Mouse (Mus musculus): Measurements from ENCODE around the gene Mkln1. TPM values are rescaled to one million over a fixed set of nuclear protein-coding genes. Genes with fewer than 3 reads are reported as not detected.

Gene Mkln1
- total and polyA plus RNA-seq, 3 experiments = 34.5 to 192 (median 155) TPM

DNA sequence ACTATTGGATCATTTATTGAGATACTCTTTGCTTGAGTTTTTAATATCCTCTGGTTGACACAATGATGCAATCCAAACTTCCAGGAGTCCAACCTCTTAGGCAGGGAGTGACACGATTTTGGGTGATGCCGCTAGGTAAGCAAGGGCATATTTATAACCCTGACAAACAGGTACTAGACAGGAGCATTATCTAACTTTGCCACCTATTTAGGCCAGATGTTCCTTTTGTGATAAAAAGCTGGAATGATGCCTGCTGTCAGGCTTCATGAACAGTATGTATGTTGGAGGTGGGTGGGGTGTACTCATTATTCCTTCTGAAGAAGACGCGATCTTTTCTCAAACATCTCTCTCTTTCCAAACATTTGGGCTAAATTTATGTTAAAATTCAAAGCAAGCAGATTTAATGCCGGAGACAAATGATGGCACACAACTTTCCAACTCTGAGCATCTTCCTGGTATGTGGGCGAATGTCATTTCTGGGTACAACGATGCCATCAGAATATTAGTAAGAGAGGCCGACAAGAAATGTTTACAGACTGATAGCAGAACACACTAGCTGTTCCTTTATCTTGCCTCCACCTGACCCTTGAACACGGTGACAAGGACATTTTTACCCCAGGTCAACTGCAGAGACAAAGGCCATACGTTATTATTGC is 632 bp upstream of the Mkln1 start:
- no peak for DNase-seq

DNA sequence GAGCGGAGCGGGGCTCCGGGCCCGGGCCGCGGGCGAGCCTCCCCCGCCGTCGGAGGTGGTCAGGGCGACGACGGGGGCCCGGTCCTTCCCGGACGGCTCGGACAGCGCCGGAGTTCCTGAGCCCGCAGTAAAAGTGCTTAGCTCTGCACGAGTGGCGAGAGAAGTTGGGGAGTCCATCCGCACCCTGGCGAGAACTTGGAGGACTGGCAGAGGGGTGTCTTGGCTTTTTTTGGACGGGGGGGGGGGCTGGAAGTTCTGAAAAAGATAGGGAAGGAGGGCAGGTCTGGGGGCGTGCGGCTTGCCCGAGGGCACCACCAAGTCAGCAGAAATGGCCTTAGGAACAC is 643 bp downstream of the Mkln1 start:
- DNase-seq = no peak

DNA sequence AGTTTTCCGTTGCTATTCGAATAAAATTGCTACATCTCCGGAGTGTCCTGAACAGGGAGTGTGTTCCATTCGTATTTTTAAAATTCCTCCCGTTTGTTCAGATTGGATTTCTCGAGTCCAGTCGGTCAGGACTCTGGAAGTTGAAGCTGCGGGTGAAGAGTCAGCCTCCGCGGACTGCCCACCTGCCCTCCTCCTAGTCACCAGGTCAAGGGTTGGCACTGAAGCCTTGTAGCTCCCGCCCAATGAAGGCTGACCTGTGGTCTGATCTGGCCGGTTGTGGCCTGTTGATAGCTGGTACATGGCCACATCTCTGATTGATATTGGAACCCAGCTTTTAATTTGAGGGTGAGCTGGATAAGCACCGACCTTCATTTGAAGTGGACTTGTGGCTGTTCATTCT is 1.0 kb downstream of the Mkln1 start:
- DNase-seq = peak; percentile 70

DNA sequence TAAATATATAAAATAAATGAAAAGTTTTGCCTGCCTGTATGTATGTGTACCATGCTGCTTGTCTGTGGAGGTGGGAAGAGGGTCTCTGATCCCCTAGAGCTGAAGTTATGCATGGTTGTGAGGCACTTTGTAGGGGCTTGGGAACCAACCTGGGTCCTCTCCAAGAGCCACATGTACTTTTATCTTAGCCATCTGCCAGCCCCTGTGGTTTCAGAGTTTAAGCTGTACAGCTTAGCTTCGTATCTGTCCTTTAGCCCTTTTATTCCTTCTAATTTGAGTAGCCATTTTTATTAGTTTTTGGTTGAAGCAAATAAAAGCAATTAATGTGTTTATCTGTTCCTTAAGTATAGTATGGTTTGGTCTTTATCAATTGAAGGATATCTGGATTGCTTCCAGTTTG is 12.5 kb downstream of the Mkln1 start:
- DNase-seq = no peak

DNA sequence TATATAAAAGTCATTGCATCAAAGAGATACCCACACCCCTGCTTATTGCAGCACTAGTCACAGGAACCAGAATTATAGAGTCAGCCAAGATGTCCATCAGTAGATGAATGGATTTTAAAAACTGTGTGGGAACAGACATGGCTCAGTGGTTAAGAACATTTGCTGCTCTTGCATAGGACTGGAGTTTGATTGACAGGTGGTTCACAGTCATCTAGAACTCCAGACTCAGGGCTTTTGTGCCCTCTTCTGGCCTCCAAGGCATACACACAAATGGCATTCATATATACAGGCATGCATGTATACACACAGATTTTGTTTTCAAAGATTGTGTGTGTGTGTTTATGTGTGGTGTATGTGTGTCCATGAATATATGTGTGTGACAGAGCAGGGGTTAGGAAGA is 14.0 kb downstream of the Mkln1 start:
- DNase-seq = no peak

DNA sequence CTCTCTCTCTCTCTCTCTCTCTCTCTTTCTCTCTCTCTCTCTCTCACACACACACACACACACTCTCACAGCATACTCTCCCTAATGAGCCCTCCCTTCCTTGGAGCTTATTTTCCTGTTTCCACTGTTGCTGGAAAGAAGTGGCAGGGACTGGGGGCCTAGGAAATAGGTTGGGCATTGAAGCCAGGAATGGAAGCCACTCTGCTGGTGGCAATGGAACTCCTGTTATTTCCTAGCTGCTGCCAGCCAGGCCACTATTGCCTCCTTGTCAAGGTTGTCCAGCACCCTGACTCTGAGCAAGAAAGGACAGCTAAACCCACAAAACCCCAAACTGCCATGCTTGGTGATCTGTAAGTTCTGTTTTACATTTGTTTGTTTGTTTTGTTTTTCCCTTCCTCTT is 15.0 kb downstream of the Mkln1 start:
- DNase-seq = no peak

DNA sequence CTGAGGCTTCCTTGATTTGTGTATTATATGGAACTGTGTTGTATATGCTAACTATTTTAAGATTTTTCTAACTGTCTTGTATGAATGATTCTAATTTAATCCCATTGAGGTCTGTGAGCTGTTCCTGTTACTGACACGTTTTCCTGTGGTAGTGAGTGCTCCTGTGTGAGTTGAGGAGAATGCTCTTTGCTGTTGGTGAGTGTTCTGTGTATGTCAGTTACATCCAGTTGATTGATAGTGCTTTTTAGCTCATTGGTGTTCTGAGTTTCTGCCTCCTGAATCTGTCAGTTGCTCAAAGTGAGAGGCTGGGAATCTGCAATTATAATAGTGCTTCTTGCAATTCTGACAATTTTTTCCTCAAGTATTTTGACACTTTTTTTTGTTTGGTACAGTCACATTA is 15.8 kb downstream of the Mkln1 start:
- no peak for DNase-seq

DNA sequence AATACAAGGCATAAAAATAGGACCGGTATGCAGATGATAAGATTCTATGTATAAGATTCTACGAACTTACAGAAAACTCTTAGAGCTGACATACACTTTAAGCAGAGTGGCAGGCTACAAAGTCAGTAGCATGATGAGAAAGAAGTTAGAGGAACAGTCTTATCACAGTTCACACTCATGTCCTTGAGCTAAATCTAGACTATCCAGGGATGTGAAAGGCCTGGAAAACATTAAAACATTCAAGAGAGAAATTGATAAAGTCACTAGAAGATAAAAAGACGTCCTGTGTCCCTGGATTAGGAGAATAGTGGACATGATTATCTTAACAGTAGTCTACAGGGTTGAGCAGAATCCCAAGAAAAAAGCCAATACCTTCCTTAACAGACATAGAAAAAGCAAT is 26.9 kb downstream of the Mkln1 start:
- DNase-seq = no peak

DNA sequence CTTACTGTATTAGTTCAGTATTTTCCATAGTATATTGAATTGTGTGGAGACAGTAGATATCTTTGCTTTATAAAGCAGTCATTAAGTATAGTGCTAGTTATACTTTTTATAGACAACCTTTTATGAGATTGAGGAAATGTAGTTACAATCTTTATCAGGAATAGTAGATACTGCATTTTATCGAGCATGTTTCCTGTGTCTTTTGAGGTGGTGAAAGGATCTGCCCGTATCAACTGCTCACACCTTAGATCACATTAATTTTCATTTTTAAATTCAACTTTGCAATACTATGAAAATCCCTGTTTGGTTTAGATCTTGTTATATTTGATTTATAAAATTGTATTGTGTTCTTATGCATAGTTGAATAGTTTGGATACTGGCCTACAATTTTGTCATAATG is 38.7 kb downstream of the Mkln1 start:
- no peak for DNase-seq

DNA sequence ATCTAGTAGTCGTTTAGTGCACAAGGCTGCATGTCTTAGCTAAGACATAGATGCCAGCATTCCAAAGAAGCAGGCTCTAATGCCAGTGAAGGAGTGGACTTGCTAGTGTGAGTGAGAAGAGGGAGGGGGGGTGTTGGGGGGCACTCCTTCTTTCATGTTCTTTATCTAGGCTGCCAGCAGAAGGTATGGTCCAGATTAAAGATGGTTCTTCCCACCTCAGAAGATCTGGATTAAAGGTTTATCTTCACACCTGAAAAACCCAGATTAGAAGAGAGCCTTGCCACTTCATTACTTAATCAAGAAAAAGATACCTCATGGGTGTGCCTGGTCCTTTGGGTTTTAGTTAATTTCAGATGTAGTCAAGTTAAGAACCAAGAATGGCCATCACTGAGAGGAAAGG is 46.7 kb downstream of the Mkln1 start:
- no peak for DNase-seq

DNA sequence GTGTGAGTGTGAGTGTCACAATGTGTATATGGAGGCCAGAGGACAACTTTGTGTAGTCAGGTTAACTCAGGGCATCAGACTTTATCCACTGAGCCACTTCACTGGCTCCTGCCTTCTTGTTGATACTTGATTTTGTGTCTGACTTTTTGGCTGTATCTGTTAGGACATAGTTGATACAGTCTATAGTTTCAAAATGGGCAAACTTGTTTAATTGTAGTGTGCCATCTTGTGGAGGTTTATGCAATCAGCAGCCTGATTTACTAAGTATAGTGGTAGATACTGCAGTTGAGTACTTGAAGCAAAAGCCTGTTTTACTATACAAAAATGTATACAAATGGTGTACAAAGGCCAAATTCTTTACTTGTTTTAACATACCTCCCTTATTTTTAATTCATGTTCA is 55.2 kb downstream of the Mkln1 start:
- DNase-seq = peak; percentile 30

DNA sequence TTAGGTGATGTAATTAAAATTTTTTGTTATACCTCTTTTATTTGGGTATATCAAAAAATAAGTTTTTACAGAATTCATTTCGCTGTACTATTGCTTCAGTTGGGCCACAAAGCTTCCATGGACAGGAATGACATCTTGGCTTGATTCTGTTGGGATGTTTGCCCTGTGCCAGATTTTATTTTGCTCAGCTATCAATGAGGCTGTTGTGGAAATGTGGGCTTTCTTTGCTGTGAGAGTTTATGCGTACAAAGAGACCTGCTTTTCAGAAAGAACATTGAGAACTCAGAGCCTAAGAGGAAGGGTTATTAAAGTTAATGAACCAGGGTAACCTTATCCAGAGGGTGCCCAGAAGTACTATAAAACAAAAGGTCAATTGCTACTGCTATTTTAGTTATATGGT is 56.8 kb downstream of the Mkln1 start:
- no peak for DNase-seq

DNA sequence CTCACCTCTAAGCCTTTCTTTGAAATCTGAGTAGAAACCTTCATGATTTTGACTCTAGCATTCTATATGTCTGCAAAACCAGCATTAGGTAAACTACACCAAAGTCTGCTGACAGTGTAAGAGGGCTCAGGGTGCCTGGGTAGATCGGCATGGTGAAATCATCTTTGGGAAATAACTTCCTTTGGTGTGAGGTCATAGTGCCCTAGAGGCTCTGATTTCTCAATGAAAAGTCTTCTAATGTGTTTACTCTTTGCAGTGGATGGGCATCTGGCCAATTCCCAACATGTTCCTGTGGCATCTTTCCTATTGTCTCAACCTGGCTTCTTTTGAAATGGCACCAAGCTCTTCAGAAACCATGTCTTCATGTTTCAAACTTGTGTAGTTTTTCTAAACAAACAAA is 58.5 kb downstream of the Mkln1 start:
- peak; percentile 66 for DNase-seq

DNA sequence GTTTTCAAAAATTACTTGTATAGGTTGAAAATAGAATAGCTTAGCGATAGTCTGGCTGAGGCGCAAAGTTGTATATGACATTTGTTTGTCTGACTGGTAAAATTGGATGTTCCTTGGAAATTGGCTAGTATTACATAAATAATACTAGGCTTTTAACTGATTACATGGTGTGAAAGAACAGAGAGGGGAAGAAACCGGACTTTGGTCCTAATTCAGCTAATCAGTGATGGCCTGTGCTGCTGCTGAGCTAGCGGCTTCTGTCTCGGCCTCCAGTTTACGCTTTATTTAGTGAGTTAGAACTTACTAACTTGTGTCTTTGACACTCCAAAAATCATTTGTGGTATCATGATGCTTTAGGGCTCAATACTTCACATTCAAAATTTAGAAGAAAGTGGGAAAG is 70.9 kb downstream of the Mkln1 start:
- DNase-seq = no peak

DNA sequence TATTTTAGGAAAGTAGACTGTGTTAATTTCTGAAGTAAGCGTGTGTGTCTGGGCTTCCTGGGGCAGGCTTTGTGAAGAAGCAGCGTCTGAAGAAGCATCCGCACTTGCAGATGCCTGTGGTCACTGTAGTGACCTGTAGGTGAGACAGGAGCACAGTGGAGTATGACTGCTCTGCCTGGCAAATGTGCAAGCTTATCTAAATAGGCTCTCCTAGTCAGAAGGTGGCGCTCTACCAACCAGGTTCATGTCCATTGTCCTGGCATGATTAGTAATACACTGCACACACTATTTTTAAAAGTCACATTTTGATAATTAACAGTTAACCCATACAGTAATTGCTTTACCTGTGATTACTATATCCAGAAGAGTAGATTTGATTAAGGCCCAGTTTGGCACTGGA is 79.7 kb downstream of the Mkln1 start:
- DNase-seq = no peak

DNA sequence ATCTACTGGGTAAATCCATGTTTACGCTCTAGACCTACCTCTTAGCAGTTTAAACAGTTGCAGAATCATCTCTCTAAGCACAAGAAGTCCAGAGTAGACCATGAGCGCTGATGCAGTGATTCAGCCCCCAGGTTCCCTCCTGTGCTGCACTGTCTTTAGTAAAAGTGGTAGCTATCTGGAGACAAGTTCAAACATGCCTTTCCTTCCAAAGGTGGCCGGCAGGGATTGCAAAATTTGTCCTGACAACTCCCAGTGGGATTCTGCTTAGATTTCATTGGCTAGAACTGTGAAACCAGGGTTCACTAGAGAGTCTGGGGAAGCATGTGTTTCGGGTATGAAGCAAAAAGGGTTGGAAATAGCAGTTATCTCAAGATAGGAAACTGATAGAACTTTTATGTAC is 81.5 kb downstream of the Mkln1 start:
- DNase-seq = peak; percentile 20

DNA sequence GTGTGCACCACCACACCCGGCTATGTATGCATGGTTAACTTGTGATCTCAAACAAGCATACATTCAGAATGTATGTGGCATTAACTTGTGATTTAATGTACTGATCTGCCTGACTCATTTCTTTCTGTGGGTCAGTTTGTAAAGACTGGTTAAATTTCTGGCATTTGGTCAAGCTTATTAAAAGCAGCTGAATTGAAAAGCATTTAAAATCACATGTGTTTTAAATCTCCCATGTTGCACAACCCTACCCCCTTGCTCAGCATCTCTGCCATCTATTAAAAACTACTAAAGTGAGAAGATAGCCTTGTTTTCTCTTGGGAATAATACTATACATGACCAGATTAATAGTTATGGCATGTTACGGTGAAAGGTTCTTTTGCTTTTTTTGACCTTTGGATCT is 88.1 kb downstream of the Mkln1 start:
- no peak for DNase-seq

DNA sequence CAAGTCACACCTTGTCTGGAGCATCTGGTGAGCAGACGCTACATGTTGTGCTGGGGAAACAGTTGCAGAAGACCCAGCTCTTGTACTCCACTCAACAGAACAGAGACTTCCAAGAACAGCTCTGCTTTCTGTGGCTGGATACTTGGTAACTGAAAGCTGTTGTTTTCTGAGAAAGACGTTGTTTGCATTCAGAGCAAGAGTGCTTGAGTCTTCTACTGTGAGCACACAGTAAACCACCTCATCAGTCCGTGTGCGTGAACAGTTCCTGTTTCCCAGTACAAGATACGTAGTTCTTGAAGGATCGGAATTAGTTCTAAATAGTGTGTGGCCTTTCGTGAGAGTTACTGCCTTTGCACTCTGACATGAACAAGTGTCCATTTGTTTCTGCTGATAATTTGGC is 91.4 kb downstream of the Mkln1 start:
- DNase-seq = no peak

DNA sequence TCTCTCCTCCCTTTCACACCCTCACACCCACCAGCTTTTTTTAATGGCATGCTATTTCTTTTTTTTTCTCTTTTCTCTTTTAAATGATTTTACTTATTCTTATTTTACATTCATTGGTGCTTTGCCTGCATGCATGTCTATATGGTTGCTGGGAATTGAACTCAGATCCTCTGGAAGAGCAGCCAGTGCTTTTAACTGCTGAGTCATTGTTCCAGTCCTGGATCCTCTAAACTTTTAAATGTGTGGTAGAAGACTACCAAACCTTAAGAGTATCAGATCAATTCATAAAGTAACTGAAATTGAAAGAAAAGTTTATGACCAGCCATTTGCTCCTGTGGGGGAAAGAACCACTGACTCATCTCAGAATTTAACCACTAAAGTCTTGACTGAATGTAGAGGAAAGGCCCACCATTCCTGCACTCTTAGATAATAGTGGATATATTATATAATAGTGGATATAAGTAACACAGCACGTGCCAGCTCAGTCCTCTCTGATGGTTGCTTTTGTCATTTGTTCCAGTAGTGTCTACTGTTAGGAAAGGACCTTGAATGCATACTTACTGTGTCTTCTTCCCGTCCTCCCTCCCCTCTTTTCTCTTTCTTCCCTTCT is 96.7 kb downstream of the Mkln1 start:
- no peak for DNase-seq

DNA sequence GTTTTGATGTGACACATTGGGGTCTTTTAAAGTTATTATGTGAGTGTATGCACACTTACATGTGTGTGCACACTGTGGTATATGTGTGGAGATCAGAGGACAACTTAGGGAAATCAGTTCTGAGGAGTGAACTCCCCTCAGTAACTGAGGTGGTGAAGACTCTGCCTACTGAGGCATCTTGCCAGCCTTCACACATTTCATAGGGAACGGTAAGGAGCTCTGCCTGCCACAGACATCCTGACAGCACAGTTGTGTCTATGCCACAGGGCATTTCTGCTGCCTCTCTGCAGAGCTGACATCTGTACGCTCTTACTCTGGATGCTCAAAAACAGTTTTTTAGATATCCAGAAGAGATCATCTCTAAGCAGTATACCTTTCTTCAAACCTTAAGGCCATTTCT is 97.7 kb downstream of the Mkln1 start:
- no peak for DNase-seq

DNA sequence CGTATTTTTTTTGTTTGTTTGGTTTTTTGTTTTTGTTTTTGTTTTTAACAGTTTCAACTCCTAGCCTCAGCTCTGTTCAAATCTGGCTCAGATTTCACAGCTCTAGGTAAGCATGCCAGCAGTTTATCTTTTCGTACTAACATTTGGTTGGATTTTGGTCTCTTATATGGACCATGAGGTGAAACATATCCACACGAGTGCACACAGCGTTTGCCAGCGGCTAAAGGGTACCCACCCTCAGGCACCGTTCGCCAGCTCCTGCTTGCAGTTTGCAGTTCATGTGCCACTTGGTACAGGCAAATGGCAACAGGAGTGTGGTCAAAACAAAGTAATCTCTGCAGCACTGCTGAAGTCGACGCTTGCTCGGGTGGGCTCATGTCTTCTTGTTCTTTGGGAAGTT is 101.3 kb downstream of the Mkln1 start:
- DNase-seq = no peak

DNA sequence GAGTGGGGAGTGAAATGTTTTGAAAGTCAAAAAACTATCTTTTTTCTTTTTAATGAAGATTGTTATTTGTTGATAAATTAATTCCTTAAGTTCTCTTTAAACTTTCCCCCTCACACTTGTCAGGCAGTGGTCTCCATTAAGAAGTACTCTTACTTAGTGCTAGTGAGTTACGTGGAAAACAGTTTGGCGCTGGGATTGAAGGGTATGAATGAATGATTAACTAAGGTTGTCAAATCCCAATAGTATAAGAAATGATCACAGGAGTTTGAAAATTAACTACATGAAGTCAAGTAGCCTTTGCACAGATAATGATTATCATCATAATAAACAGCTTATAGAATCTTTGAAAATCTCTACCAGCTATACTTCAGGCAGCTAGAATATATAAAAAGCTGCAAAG is 101.7 kb downstream of the Mkln1 start:
- no peak for DNase-seq

DNA sequence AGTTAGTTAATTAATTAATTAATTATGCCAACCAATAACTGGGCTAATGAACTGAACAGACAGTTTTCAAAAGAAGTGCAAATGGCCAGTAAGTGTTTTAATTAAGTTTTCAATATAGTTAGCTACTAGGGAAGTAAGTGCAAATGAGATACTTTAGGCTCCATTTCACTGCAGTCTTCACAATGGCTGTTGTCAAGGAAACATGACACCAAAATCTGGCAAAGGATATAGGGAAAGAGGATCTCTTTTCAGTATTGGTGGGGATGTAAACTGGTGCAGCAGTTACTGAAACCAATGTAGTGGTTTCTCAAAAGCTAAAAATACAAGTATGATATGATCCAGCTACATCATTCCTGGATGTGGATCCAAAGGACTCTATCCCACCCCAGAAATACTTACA is 102.2 kb downstream of the Mkln1 start:
- DNase-seq = no peak

DNA sequence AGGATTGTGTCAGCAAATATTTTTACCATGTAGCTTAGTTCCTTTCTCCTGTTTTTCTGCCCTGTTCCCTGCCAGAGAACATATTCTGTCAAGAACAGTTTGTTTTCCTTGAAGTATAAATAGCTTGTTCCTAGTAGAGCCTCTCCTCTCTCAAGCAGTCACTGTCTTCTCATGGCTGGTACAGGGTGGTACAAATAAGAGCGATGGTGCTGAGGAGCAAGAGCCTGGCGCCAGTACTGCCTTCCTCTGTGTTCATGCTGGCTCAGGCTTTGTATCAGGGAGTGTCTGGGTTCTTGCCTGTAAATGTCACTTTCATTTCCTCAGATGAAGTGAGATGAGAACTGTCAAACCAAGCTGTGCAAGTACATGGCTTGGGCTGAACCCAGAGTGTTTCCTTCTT is 104.1 kb downstream of the Mkln1 start:
- DNase-seq = no peak

DNA sequence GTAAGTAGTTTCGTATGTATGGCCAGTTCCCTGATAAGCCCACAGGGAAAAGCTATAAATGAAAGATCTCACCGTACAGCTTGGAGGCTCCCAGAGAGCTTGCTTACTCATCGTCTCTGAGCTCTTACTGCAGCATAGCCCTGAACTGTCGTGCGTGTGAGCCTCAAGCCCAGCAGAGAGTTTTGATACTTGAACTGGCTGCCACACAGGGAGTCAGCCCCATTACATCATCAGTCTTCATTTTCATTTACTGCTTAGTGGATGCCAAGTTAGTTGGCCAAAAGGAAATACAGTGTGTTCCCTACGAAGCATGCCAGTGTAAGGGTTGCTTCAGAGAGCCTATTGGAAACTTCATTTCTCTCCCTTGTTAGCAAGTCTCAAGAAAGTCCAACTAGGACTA is 115.2 kb downstream of the Mkln1 start:
- DNase-seq = peak; percentile 58

All from adrenal gland, adult 2 months (tissue).